14 mouse cellular contexts compared by ENCODE assay signal in the genomic region with DNA sequence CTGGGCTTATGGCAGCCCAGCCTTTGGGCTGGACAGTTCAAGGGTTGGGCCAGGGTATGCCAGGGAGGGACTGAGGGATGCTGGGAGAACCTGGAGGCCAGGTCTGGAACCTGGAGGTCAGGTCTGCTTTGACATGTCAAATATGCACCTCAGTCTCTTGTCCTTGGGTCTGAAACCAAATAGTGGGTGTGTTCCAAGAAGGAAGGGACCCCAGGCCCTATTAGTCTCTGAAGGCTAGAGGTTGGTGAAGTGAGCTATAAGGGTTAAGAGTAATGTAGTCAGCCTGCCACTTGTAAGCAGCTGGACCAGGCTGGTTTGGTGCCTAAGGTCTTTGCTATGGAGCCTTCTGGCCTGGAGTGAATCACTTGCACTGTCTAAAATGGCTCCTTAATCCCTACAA. TPM values are rescaled to one million over a fixed set of nuclear protein-coding genes. Genes with fewer than 3 reads are reported as not detected.
A peak's percentile ranks its signal among the peaks of the same experiment; 100 is the strongest.
DNase-seq lines count a peak whose midpoint lies in the region; ATAC-seq and TF ChIP-seq lines count a peak whose summit lies in the region.
"Had no signal": no experiment of that assay in that cellular context is flagged by ENCODE, and none has a peak within 500 bp of the region (broad histone marks: within the 10 kb centered on the region; RNA-seq: fewer than 3 reads in every experiment).

No protein-coding gene starts in this region.

- ATAC-seq in liver, embryonic 14.5 days (ENCODE audit: insufficient read depth) = no peak

- DNase-seq in heart, adult 2 months = no peak
- DNase-seq in heart, postnatal 36 days = no peak
- no peak for DNase-seq in liver, adult 2 months (ENCODE audit: extremely low read depth, low read depth, low spot score)
- no peak for DNase-seq in liver
- no peak for DNase-seq in MEL (ENCODE audit: low read depth, low spot score)
- no peak for DNase-seq in liver, embryonic 14.5 days (ENCODE audit: low read depth in 3 of 3, low spot score in 3 of 3)
- no peak for DNase-seq in adrenal gland, postnatal 4 days (ENCODE audit: low spot score in 2 of 2)
- DNase-seq in thymus, postnatal 25 days = no peak
- DNase-seq: adrenal gland, postnatal 36 days; kidney, postnatal 25 days; left cerebral cortex, postnatal 4 days had no signal

- H3K36me3 ChIP-seq in heart, adult 2 months (ENCODE audit: control insufficient read depth, insufficient read depth, low read length) = peaks cover 5% of the 10 kb centered on the region
- peaks cover 5% of the 10 kb centered on the region; the same call in 1 of the 2 replicates for H3K36me3 ChIP-seq in liver, adult 2 months (ENCODE audit: control insufficient read depth, insufficient read depth, low read length)
- H3K36me3 ChIP-seq in MEL (ENCODE audit: control insufficient read depth in 1 of 2, insufficient read depth in 2 of 2, low read length in 2 of 2) = peaks cover 0 to 5% of the 10 kb centered on the region in 2 experiments; a peak in 3 of 4 replicates
- no peaks in the 10 kb centered on the region for H3K36me3 ChIP-seq in liver, embryonic 14.5 days (replicated peaks; ENCODE audit: control insufficient read depth, insufficient read depth, low read depth)
- H3K36me3 ChIP-seq: forebrain, embryonic 12.5 days had no signal

- H3K4me3 ChIP-seq in heart, adult 2 months = peak overlapping the region; percentile 65
- H3K4me3 ChIP-seq in liver, adult 2 months (ENCODE audit: insufficient read depth, low read depth, low read length) = peak overlapping the region; percentile 44
- H3K4me3 ChIP-seq in MEL (ENCODE audit: control insufficient read depth in 1 of 2, insufficient read depth in 1 of 2, low read depth in 2 of 2, low read length in 2 of 2) = peak overlapping the region; percentile 69 to 79
- H3K4me3 ChIP-seq in liver, embryonic 14.5 days (ENCODE audit: insufficient read depth in 1 of 2, low read depth in 2 of 2, low read length in 2 of 2) = no peak overlapping the region
- H3K4me3 ChIP-seq: forebrain, embryonic 12.5 days had no signal

- TF ChIP-seq EP300 in heart, adult 2 months (IDR thresholded peaks at IDR 0.05; ENCODE audit: insufficient read depth, low read depth, low read length) = no peak
- TF ChIP-seq EP300 in MEL (IDR thresholded peaks at IDR 0.05; ENCODE audit: low read depth in 1 of 2, low read length in 2 of 2) = no peak
- no peak for TF ChIP-seq EP300 in liver, embryonic 14.5 days (IDR thresholded peaks at IDR 0.05; ENCODE audit: low read depth)

- H3K79me2 ChIP-seq in heart, adult 2 months (replicated peaks; ENCODE audit: control insufficient read depth, insufficient read depth, low read length) = no peaks in the 10 kb centered on the region
- no peaks in the 10 kb centered on the region for H3K79me2 ChIP-seq in liver, adult 2 months (ENCODE audit: control insufficient read depth, insufficient read depth, low read length)
- no peaks in the 10 kb centered on the region for H3K79me2 ChIP-seq in MEL (ENCODE audit: control insufficient read depth, insufficient read depth, low read length, poor library complexity)

- peak overlapping the region; percentile 56 for H3K4me2 ChIP-seq in liver, embryonic 14.5 days (ENCODE audit: low read depth)
- H3K4me2 ChIP-seq: forebrain, embryonic 12.5 days had no signal

- H3K4me1 ChIP-seq in heart, adult 2 months (ENCODE audit: control insufficient read depth, insufficient read depth, low read length) = peaks cover 7% of the 10 kb centered on the region
- 0 out of 2 replicates have a peak, but pooled peaks cover 2% of the 10 kb centered on the region for H3K4me1 ChIP-seq in liver, adult 2 months (ENCODE audit: control insufficient read depth, insufficient read depth, low read length)
- H3K4me1 ChIP-seq in MEL (ENCODE audit: control insufficient read depth in 1 of 2, insufficient read depth in 2 of 2, low read length in 2 of 2) = peaks cover 3 to 14% of the 10 kb centered on the region in 2 experiments; a peak in 3 of 4 replicates
- peaks cover 0 to 5% of the 10 kb centered on the region in 2 experiments; a peak in 1 of 4 replicates for H3K4me1 ChIP-seq in liver, embryonic 14.5 days (replicated peaks; ENCODE audit: control insufficient read depth in 2 of 2, insufficient read depth in 2 of 2, low read length in 1 of 2)
- H3K4me1 ChIP-seq: forebrain, embryonic 12.5 days had no signal

- no peaks in the 10 kb centered on the region for H3K27me3 ChIP-seq in heart, adult 2 months (ENCODE audit: control insufficient read depth, insufficient read depth, low read length)
- H3K27me3 ChIP-seq in liver, adult 2 months (ENCODE audit: control insufficient read depth, insufficient read depth, low read length) = no peaks in the 10 kb centered on the region
- H3K27me3 ChIP-seq in MEL (ENCODE audit: control insufficient read depth in 1 of 2, insufficient read depth in 2 of 2, low read length in 2 of 2) = no peaks in the 10 kb centered on the region
- no peaks in the 10 kb centered on the region for H3K27me3 ChIP-seq in liver, embryonic 14.5 days (ENCODE audit: control insufficient read depth, insufficient read depth, low read length)
- H3K27me3 ChIP-seq: forebrain, embryonic 12.5 days had no signal

- no peak for TF ChIP-seq CTCF in heart, adult 2 months (IDR thresholded peaks at IDR 0.05)
- no peak for TF ChIP-seq CTCF in liver, adult 2 months (IDR thresholded peaks at IDR 0.05; ENCODE audit: low read depth, low read length)
- TF ChIP-seq CTCF in MEL (IDR thresholded peaks at IDR 0.05 in 2 of 3, conservative IDR thresholded peaks at IDR 0.05 in 1 of 3; ENCODE audit: control insufficient read depth in 1 of 3, insufficient read depth in 1 of 3, low read depth in 2 of 3, low read length in 3 of 3, poor library complexity in 1 of 3, severe bottlenecking in 1 of 3) = no peak
- no peak for TF ChIP-seq CTCF in liver, embryonic 14.5 days (IDR thresholded peaks at IDR 0.05; ENCODE audit: low read depth)

- peak overlapping the region; percentile 98 for H3K27ac ChIP-seq in heart, adult 2 months
- H3K27ac ChIP-seq in liver, adult 2 months (replicated peaks; ENCODE audit: insufficient read depth, low read depth, low read length) = peak overlapping the region; percentile 94
- H3K27ac ChIP-seq in MEL (ENCODE audit: control insufficient read depth, low read depth, low read length) = peak overlapping the region; percentile 87
- H3K27ac ChIP-seq in liver, embryonic 14.5 days = no peak overlapping the region
- H3K27ac ChIP-seq: forebrain, embryonic 12.5 days had no signal

- H3K9me3 ChIP-seq in MEL (replicated peaks; ENCODE audit: insufficient read depth, low read length) = no peaks in the 10 kb centered on the region
- H3K9me3 ChIP-seq in liver, embryonic 14.5 days (ENCODE audit: control insufficient read depth, low read length) = no peaks in the 10 kb centered on the region
- H3K9me3 ChIP-seq: forebrain, embryonic 12.5 days had no signal

- no peak for TF ChIP-seq POLR2A in heart, adult 2 months (IDR thresholded peaks at IDR 0.05; ENCODE audit: insufficient read depth, low read depth, low read length)
- TF ChIP-seq POLR2A in liver, adult 2 months (IDR thresholded peaks at IDR 0.05; ENCODE audit: extremely low read depth, insufficient read depth, low read length) = no peak
- TF ChIP-seq POLR2A in MEL (IDR thresholded peaks at IDR 0.05; ENCODE audit: control insufficient read depth in 1 of 2, insufficient read depth in 1 of 2, low read depth in 1 of 2, low read length in 2 of 2, poor library complexity in 1 of 2) = no peak

- no peak for TF ChIP-seq RAD21 in MEL (IDR thresholded peaks at IDR 0.05; ENCODE audit: low read depth, low read length)

- intact Hi-C loops in heart, adult 2 months (cut with DNase I) = loop anchor here (5.0 kb wide), 1 partner anchor 97 kb away; the partner anchor contains the start of gene Ppp4r4
- intact Hi-C loops in heart, postnatal 36 days (cut with DNase I) = no loop called here

- H3K9ac ChIP-seq in heart, adult 2 months (ENCODE audit: low read depth, low read length) = peak overlapping the region; percentile 62
- peak overlapping the region; percentile 78 for H3K9ac ChIP-seq in liver, adult 2 months (ENCODE audit: low read depth, low read length)
- peak overlapping the region; percentile 81 for H3K9ac ChIP-seq in MEL (ENCODE audit: control insufficient read depth, low read depth, low read length, poor library complexity, severe bottlenecking)
- no peak overlapping the region for H3K9ac ChIP-seq in liver, embryonic 14.5 days (replicated peaks)
- H3K9ac ChIP-seq: forebrain, embryonic 12.5 days had no signal

RNA-seq across cellular contexts. Expression of gene Ifi27, which starts 0.8 kb away (rescaled TPM):
- total RNA-seq in heart, adult 2 months (2021) = 10 to 100 TPM; 56.3 to 68.8 TPM
- 175 and 210 TPM in 2 replicates for polyA plus RNA-seq in heart, adult 2 months (2012; rRNA removed)
- 10 to 100 TPM; 64.1 to 65.7 TPM for total RNA-seq in heart, postnatal 36 days (2021)
- total RNA-seq in liver, adult 2 months (2014; rRNA removed) = 126 and 149 TPM in 2 replicates
- 157 and 288 TPM in 2 replicates for polyA plus RNA-seq in liver, adult 2 months (2012; rRNA removed)
- total RNA-seq in MEL (2012; rRNA removed) = 62.7 and 103 TPM in 2 replicates
- 100 to 1,000 TPM in 1 of 2 experiments, not detected in 1; 105 TPM for polyA plus RNA-seq in MEL (2012; ENCODE audit: insufficient read depth in 1 of 2, insufficient read length in 2 of 2, low read depth in 1 of 2, low replicate concordance in 2 of 2, missing spikeins in 1 of 2)
- 9.3 and 12.2 TPM in 2 replicates for polyA plus RNA-seq in liver, embryonic 14.5 days (2012; rRNA removed)
- polyA plus RNA-seq in liver, embryonic 14.5 days (2014; fragmentation: Nextera tagmentation; extraction: Ambion mirVana) = 12.8 and 18.6 TPM in 2 replicates
- total RNA-seq in adrenal gland, postnatal 4 days (2021) = 100 to 1,000 TPM; 377 to 414 TPM

RNA-seq across cellular contexts. Expression of gene Ifi27l2a, which starts 8.6 kb away (rescaled TPM):
- total RNA-seq in heart, adult 2 months (2021) = 10 to 100 TPM; 31.8 to 43.8 TPM
- 265 and 388 TPM in 2 replicates for polyA plus RNA-seq in heart, adult 2 months (2012; rRNA removed)
- total RNA-seq in heart, postnatal 36 days (2021) = 10 to 100 TPM; 43.8 to 98.9 TPM
- 38.3 and 72.7 TPM in 2 replicates for total RNA-seq in liver, adult 2 months (2014; rRNA removed)
- 28.5 and 68.1 TPM in 2 replicates for polyA plus RNA-seq in liver, adult 2 months (2012; rRNA removed)
- total RNA-seq in MEL (2012; rRNA removed) = 3.2 and 4.4 TPM in 2 replicates
- 1 to 10 TPM in 1 of 2 experiments, not detected in 1; 3.5 TPM for polyA plus RNA-seq in MEL (2012; ENCODE audit: insufficient read depth in 1 of 2, insufficient read length in 2 of 2, low read depth in 1 of 2, low replicate concordance in 2 of 2, missing spikeins in 1 of 2)
- polyA plus RNA-seq in liver, embryonic 14.5 days (2012; rRNA removed) = 5.2 and 7.6 TPM in 2 replicates
- polyA plus RNA-seq in liver, embryonic 14.5 days (2014; fragmentation: Nextera tagmentation; extraction: Ambion mirVana) = 8.3 and 10.8 TPM in 2 replicates
- 10 to 100 TPM; 10.1 to 11.7 TPM for total RNA-seq in adrenal gland, postnatal 4 days (2021)

RNA-seq across cellular contexts. Expression of gene Ddx24, which starts 9.2 kb away (rescaled TPM):
- 10 to 100 TPM; 85.3 to 89.3 TPM for total RNA-seq in heart, adult 2 months (2021)
- polyA plus RNA-seq in heart, adult 2 months (2012; rRNA removed) = 30.2 and 46.0 TPM in 2 replicates
- 10 to 100 TPM; 81.2 to 82.6 TPM for total RNA-seq in heart, postnatal 36 days (2021)
- 22.8 and 24.4 TPM in 2 replicates for total RNA-seq in liver, adult 2 months (2014; rRNA removed)
- polyA plus RNA-seq in liver, adult 2 months (2012; rRNA removed) = 15.6 and 19.0 TPM in 2 replicates
- total RNA-seq in MEL (2012; rRNA removed) = 107 and 113 TPM in 2 replicates
- polyA plus RNA-seq in MEL (2012; ENCODE audit: insufficient read depth in 1 of 2, insufficient read length in 2 of 2, low read depth in 1 of 2, low replicate concordance in 2 of 2, missing spikeins in 1 of 2) = 100 to 1,000 TPM; 124 to 876 TPM
- polyA plus RNA-seq in liver, embryonic 14.5 days (2012; rRNA removed) = 17.4 and 25.0 TPM in 2 replicates
- polyA plus RNA-seq in liver, embryonic 14.5 days (2014; fragmentation: Nextera tagmentation; extraction: Ambion mirVana) = 38.3 and 44.1 TPM in 2 replicates
- total RNA-seq in adrenal gland, postnatal 4 days (2021) = 100 to 1,000 TPM; 109 to 116 TPM

RNA-seq across cellular contexts. Expression of gene Ifi27l2b, which starts 22.2 kb away (rescaled TPM):
- not detected for total RNA-seq in heart, adult 2 months (2021)
- 0.29 TPM in 1 of 2 replicates, not detected in the other for polyA plus RNA-seq in heart, adult 2 months (2012; rRNA removed)
- not detected for total RNA-seq in heart, postnatal 36 days (2021)
- 6.3 and 10.0 TPM in 2 replicates for total RNA-seq in liver, adult 2 months (2014; rRNA removed)
- polyA plus RNA-seq in liver, adult 2 months (2012; rRNA removed) = 2.7 and 7.4 TPM in 2 replicates
- not detected in 2 replicates for total RNA-seq in MEL (2012; rRNA removed)
- under 1 TPM in 1 of 2 experiments, not detected in 1; 0.07 TPM for polyA plus RNA-seq in MEL (2012; ENCODE audit: insufficient read depth in 1 of 2, insufficient read length in 2 of 2, low read depth in 1 of 2, low replicate concordance in 2 of 2, missing spikeins in 1 of 2)
- polyA plus RNA-seq in liver, embryonic 14.5 days (2012; rRNA removed) = not detected in 2 replicates
- polyA plus RNA-seq in liver, embryonic 14.5 days (2014; fragmentation: Nextera tagmentation; extraction: Ambion mirVana) = not detected in 2 replicates
- total RNA-seq in adrenal gland, postnatal 4 days (2021) = not detected
- total RNA-seq: adrenal gland, postnatal 36 days; gastrocnemius, postnatal 4 days; left cerebral cortex, postnatal 4 days; midbrain, postnatal 0 days had no signal
- polyA plus RNA-seq: forebrain, embryonic 12.5 days; midbrain, postnatal 0 days had no signal

RNA-seq across cellular contexts. Expression of gene 9330161L09Rik, which starts 27.2 kb away (rescaled TPM):
- 1 to 10 TPM; 1.4 to 1.6 TPM for total RNA-seq in heart, adult 2 months (2021)
- polyA plus RNA-seq in heart, adult 2 months (2012; rRNA removed) = 0.61 and 1.00 TPM in 2 replicates
- 1 to 10 TPM; 1.3 to 1.4 TPM for total RNA-seq in heart, postnatal 36 days (2021)
- total RNA-seq in liver, adult 2 months (2014; rRNA removed) = 0.13 and 0.46 TPM in 2 replicates
- 0.20 TPM in 1 of 2 replicates, not detected in the other for polyA plus RNA-seq in liver, adult 2 months (2012; rRNA removed)
- 0.98 and 2.1 TPM in 2 replicates for total RNA-seq in MEL (2012; rRNA removed)
- polyA plus RNA-seq in MEL (2012; ENCODE audit: insufficient read depth in 1 of 2, insufficient read length in 2 of 2, low read depth in 1 of 2, low replicate concordance in 2 of 2, missing spikeins in 1 of 2) = 1 to 10 TPM in 1 of 2 experiments, not detected in 1; 1.8 TPM
- 0.10 and 0.15 TPM in 2 replicates for polyA plus RNA-seq in liver, embryonic 14.5 days (2012; rRNA removed)
- polyA plus RNA-seq in liver, embryonic 14.5 days (2014; fragmentation: Nextera tagmentation; extraction: Ambion mirVana) = 0.10 TPM in 1 of 2 replicates, not detected in the other
- total RNA-seq in adrenal gland, postnatal 4 days (2021) = 1 to 10 TPM; 2.6 to 3.0 TPM

Comparison
In these comparisons a context has a peak if more than half of its experiments do, and no peak if none do; other contexts are left out.
1. H3K4me3 ChIP-seq: peak in heart, adult 2 months (single experiment), liver, adult 2 months (single experiment) and MEL (2 of 2); none in liver, embryonic 14.5 days (0 of 2).